Comparison of ENCODE assay signal across 19 mouse cellular contexts in genomic region chr11:72948254-72948653, GRCm38 (mm10). TPM values are rescaled to one million over a fixed set of nuclear protein-coding genes. Genes with fewer than 3 reads are reported as not detected.
DNase-seq lines count a peak whose midpoint lies in the region; ATAC-seq and TF ChIP-seq lines count a peak whose summit lies in the region.
"Had no signal": no experiment of that assay in that cellular context is flagged by ENCODE, and none has a peak within 500 bp of the region (broad histone marks: within the 10 kb centered on the region; RNA-seq: fewer than 3 reads in every experiment).

No protein-coding gene starts in this region.

- peaks cover 63% of the 10 kb centered on the region for H3K4me1 ChIP-seq in hindbrain, embryonic 10.5 days (replicated peaks)
- H3K4me1 ChIP-seq in hindbrain, embryonic 11.5 days (replicated peaks; ENCODE audit: control insufficient read depth, insufficient read depth, low read length), result no peaks in the 10 kb centered on the region
- peaks cover 58% of the 10 kb centered on the region for H3K4me1 ChIP-seq in E14TG2a.4 (replicated peaks; ENCODE audit: low read depth, low read length)
- H3K4me1 ChIP-seq: forebrain, embryonic 13.5 days; hindbrain, embryonic 15.5 days had no signal

- no peaks in the 10 kb centered on the region for H3K36me3 ChIP-seq in hindbrain, embryonic 10.5 days
- H3K36me3 ChIP-seq in hindbrain, embryonic 11.5 days (ENCODE audit: control insufficient read depth, insufficient read depth, low read length), result no peaks in the 10 kb centered on the region
- no peaks in the 10 kb centered on the region for H3K36me3 ChIP-seq in E14TG2a.4 (ENCODE audit: insufficient read depth, low read length)
- H3K36me3 ChIP-seq: embryonic facial prominence, embryonic 13.5 days; G1E; heart, embryonic 15.5 days; hindbrain, embryonic 15.5 days had no signal

- WGBS in hindbrain, embryonic 10.5 days, result 69% methylated on average over 7 of the region's 7 CpGs
- WGBS in hindbrain, embryonic 11.5 days, result 70% methylated on average over 7 of the region's 7 CpGs

- H3K4me2 ChIP-seq in hindbrain, embryonic 11.5 days (replicated peaks; ENCODE audit: low read depth, low read length), result no peak overlapping the region
- H3K4me2 ChIP-seq: embryonic facial prominence, embryonic 13.5 days; forebrain, embryonic 13.5 days; heart, embryonic 15.5 days; hindbrain, embryonic 15.5 days had no signal

- H3K4me3 ChIP-seq in hindbrain, embryonic 10.5 days, result no peak overlapping the region
- no peak overlapping the region for H3K4me3 ChIP-seq in hindbrain, embryonic 11.5 days (ENCODE audit: low read depth, low read length)
- 0 out of 2 replicates have a peak overlapping the region, but pooled peaks have one; percentile 23 for H3K4me3 ChIP-seq in E14TG2a.4 (replicated peaks; ENCODE audit: low read length)
- H3K4me3 ChIP-seq: embryonic facial prominence, embryonic 13.5 days; forebrain, embryonic 13.5 days; heart, embryonic 15.5 days; hindbrain, embryonic 15.5 days had no signal

- H3K9me3 ChIP-seq in hindbrain, embryonic 10.5 days, result peaks cover 8% of the 10 kb centered on the region
- no peaks in the 10 kb centered on the region for H3K9me3 ChIP-seq in hindbrain, embryonic 11.5 days (ENCODE audit: control insufficient read depth, low read length)
- peaks cover 8% of the 10 kb centered on the region; the same call in 1 of the 2 replicates for H3K9me3 ChIP-seq in E14TG2a.4 (ENCODE audit: low read length)
- H3K9me3 ChIP-seq: embryonic facial prominence, embryonic 13.5 days; forebrain, embryonic 13.5 days; G1E; heart, embryonic 15.5 days; hindbrain, embryonic 15.5 days had no signal

- ATAC-seq in hindbrain, embryonic 11.5 days (ENCODE audit: low FRiP score), result no peak
- ATAC-seq: forebrain, embryonic 13.5 days had no signal

- peaks cover 15% of the 10 kb centered on the region for H3K27me3 ChIP-seq in hindbrain, embryonic 10.5 days (ENCODE audit: insufficient read depth, poor library complexity, severe bottlenecking)
- no peaks in the 10 kb centered on the region for H3K27me3 ChIP-seq in hindbrain, embryonic 11.5 days (ENCODE audit: control insufficient read depth, insufficient read depth, low read length)
- H3K27me3 ChIP-seq in E14TG2a.4 (ENCODE audit: insufficient read depth, low read length), result peaks cover 16% of the 10 kb centered on the region; the same call in 1 of the 2 replicates
- H3K27me3 ChIP-seq: embryonic facial prominence, embryonic 13.5 days; forebrain, embryonic 13.5 days; hindbrain, embryonic 15.5 days had no signal

- DNase-seq in hindbrain, embryonic 10.5 days (ENCODE audit: low spot score), result no peak
- no peak for DNase-seq in hindbrain, embryonic 11.5 days (ENCODE audit: low spot score)
- DNase-seq in thymus, postnatal 0 days (ENCODE audit: low spot score), result peak; percentile 25
- no peak for DNase-seq in thymus, postnatal 10 days (ENCODE audit: low spot score in 2 of 2)
- peak; percentile 47 for DNase-seq in testis, postnatal 10 days (ENCODE audit: low spot score)
- no peak for DNase-seq in layer of hippocampus, postnatal 10 days (ENCODE audit: low spot score in 2 of 2)
- DNase-seq: adrenal gland, postnatal 10 days; cerebellum, adult 11-12 months; cerebellum, adult 9-10 months; cerebellum, postnatal 25 days; gastrocnemius, postnatal 36 days; heart, adult 11 months; heart, postnatal 14 days had no signal

- no peak overlapping the region for H3K9ac ChIP-seq in hindbrain, embryonic 11.5 days (ENCODE audit: low read depth, low read length)
- H3K9ac ChIP-seq: embryonic facial prominence, embryonic 13.5 days; forebrain, embryonic 13.5 days; heart, embryonic 15.5 days; hindbrain, embryonic 15.5 days had no signal

- no peak for TF ChIP-seq CTCF in E14TG2a.4 (conservative IDR thresholded peaks at IDR 0.05; ENCODE audit: low read length)

- H3K27ac ChIP-seq in hindbrain, embryonic 10.5 days, result peak overlapping the region; percentile 71; the same call in 1 of the 2 replicates
- no peak overlapping the region for H3K27ac ChIP-seq in hindbrain, embryonic 11.5 days (ENCODE audit: low read depth, low read length)
- H3K27ac ChIP-seq: embryonic facial prominence, embryonic 13.5 days; forebrain, embryonic 13.5 days; heart, embryonic 15.5 days; hindbrain, embryonic 15.5 days had no signal

RNA-seq across cellular contexts. Expression of gene Atp2a3, which starts 12.7 kb away (rescaled TPM):
- polyA plus RNA-seq in hindbrain, embryonic 10.5 days (2016; fragmentation: Nextera tagmentation; extraction: Ambion mirVana), result 1.4 and 1.6 TPM in 2 replicates
- 0.68 and 1.4 TPM in 2 replicates for polyA plus RNA-seq in hindbrain, embryonic 11.5 days (2014; fragmentation: Nextera tagmentation; extraction: Ambion mirVana)
- 102 and 111 TPM in 2 replicates for polyA plus RNA-seq in thymus, postnatal 0 days (2015; fragmentation: Nextera tagmentation; extraction: Ambion mirVana)
- total RNA-seq in layer of hippocampus, postnatal 10 days (2021), result 1 to 10 TPM; 5.8 to 7.6 TPM

RNA-seq across cellular contexts. Expression of gene P2rx1, which starts 50.6 kb away (rescaled TPM):
- 0.83 and 1.8 TPM in 2 replicates for polyA plus RNA-seq in hindbrain, embryonic 10.5 days (2016; fragmentation: Nextera tagmentation; extraction: Ambion mirVana)
- polyA plus RNA-seq in hindbrain, embryonic 11.5 days (2014; fragmentation: Nextera tagmentation; extraction: Ambion mirVana), result 1.4 and 2.4 TPM in 2 replicates
- 61.5 and 71.4 TPM in 2 replicates for polyA plus RNA-seq in thymus, postnatal 0 days (2015; fragmentation: Nextera tagmentation; extraction: Ambion mirVana)
- under 1 TPM; 0.78 to 0.96 TPM for total RNA-seq in layer of hippocampus, postnatal 10 days (2021)

Comparison
In these comparisons a context has a peak if more than half of its experiments do, and no peak if none do; other contexts are left out.
1. DNase-seq: peak in thymus, postnatal 0 days (single experiment) and testis, postnatal 10 days (single experiment); none in hindbrain, embryonic 10.5 days (single experiment), hindbrain, embryonic 11.5 days (single experiment), thymus, postnatal 10 days (0 of 2) and layer of hippocampus, postnatal 10 days (0 of 2).
2. RNA of gene Atp2a3, which starts 12.7 kb away (polyA plus RNA-seq): 102 to 111 TPM in thymus, postnatal 0 days; 1.4 to 1.6 TPM in hindbrain, embryonic 10.5 days and 0.68 to 1.4 TPM in hindbrain, embryonic 11.5 days; every median in the first group is over 10 times any median in the second.
3. RNA of gene P2rx1, which starts 50.6 kb away (polyA plus RNA-seq): 61.5 to 71.4 TPM in thymus, postnatal 0 days; 1.4 to 2.4 TPM in hindbrain, embryonic 11.5 days and 0.83 to 1.8 TPM in hindbrain, embryonic 10.5 days; every median in the first group is over 10 times any median in the second.